Mouse (Mus musculus) midbrain, embryonic 13.5 days (tissue): ENCODE results near the gene Hspa1a. TPM values are rescaled to one million over a fixed set of nuclear protein-coding genes. Genes with fewer than 3 reads are reported as not detected.

ENCODE experiments used
- ATAC-seq: fragments of 200-750 bp; cut with Nextera tagmentation; 2 replicates; pipeline ENCODE4 v1.8.0; 2017; ENCODE audit warnings: mild to moderate bottlenecking, moderate TSS enrichment, moderate library complexity
- H3K27ac ChIP-seq: fragments of 300-500 bp; sonication (generic); 2 replicates; pipeline ENCODE4 v1.5.1; 2015; ENCODE audit warnings: inconsistent platforms, mild to moderate bottlenecking, moderate library complexity
- H3K27me3 ChIP-seq: fragments of 300-500 bp; sonication (generic); 2 replicates; pipeline ENCODE4 v1.6.1; 2015; ENCODE audit warnings: mild to moderate bottlenecking, inconsistent platforms
- H3K36me3 ChIP-seq: fragments of 300-500 bp; sonication (generic); 2 replicates; pipeline ENCODE4 v1.6.1; 2015; ENCODE audit warnings: mild to moderate bottlenecking, inconsistent platforms
- H3K4me1 ChIP-seq: fragments of 300-500 bp; sonication (generic); replicated peaks from 2 replicates; pipeline ENCODE4 v1.6.1; 2015; ENCODE audit warnings: inconsistent platforms
- H3K4me2 ChIP-seq: fragments of 300-500 bp; sonication (generic); replicated peaks from 2 replicates; pipeline ENCODE4 v1.6.1; 2015; ENCODE audit warnings: moderate library complexity, mild to moderate bottlenecking, inconsistent platforms
- H3K4me3 ChIP-seq: fragments of 300-500 bp; sonication (generic); replicated peaks from 2 replicates; pipeline ENCODE4 v1.5.1; 2015; ENCODE audit warnings: mild to moderate bottlenecking, inconsistent platforms
- H3K9ac ChIP-seq: fragments of 300-500 bp; sonication (generic); replicated peaks from 2 replicates; pipeline ENCODE4 v1.6.1; 2015; ENCODE audit warnings: mild to moderate bottlenecking, inconsistent platforms
- H3K9me3 ChIP-seq: fragments of 300-500 bp; sonication (generic); 2 replicates; pipeline ENCODE4 v1.6.1; 2016; ENCODE audit warnings: mild to moderate bottlenecking, inconsistent platforms
- WGBS: fragments of 180-500 bp; shearing (Covaris S2); methylation state at CpG from one replicate; pipeline ENCODE4 v1.1.7; 2015; 5-methylcytosine and 5-hydroxymethylcytosine counted together
- polyA plus RNA-seq: library from polyadenylated mRNA; unstranded; fragments of >200 nt; fragmentation: Nextera tagmentation; extraction: Ambion mirVana; gene quantifications from 2 replicates; pipeline ENCODE4 v1.2.1, GENCODE M21; 2015

Hspa1a gene
- polyA plus RNA-seq, 1 experiment from 2014 or later: 2.9 TPM

GRCm38 (mm10) chr17:34934031-34934430, 37.9 kb downstream of the Hspa1a start:
- 68% methylated on average over 24 of the region's 24 CpGs for WGBS
- Histone ChIP-seq H3K27ac (no peak overlapping the region), H3K4me1 (peaks cover 13% of the 10 kb centered on the region), H3K9me3 (no peaks in the 10 kb centered on the region), H3K27me3 (no peaks in the 10 kb centered on the region), H3K4me2 (no peak overlapping the region), H3K4me3 (no peak overlapping the region), H3K9ac (no peak overlapping the region), H3K36me3 (peaks cover 21% of the 10 kb centered on the region)
- ATAC-seq: no peak

DNA sequence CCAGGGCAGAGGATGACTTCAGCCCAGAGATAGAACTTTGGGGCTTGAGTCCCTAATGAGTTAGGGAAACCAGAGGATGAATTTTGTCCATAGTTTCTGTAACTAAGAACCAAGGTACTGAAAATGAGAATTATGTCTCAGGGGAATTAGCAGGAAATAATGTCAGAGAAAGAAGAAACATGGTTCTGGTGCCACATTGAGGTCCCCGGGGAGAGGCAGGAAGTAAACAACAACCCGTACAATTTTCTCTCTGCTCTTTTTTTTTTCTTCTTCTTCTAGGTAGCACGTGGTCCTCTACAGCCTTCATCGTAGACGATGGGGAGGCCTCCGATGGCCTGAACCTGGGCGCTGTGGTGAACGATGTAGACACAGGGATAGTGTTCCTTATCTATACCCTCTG, 39.7 kb downstream of the Hspa1a start:
- Histone ChIP-seq H3K9ac (peak overlapping the region; percentile 81), H3K27me3 (no peaks in the 10 kb centered on the region), H3K4me2 (peak overlapping the region; percentile 94), H3K4me3 (peak overlapping the region; percentile 63), H3K4me1 (peaks cover 13% of the 10 kb centered on the region), H3K9me3 (no peaks in the 10 kb centered on the region), H3K36me3 (peaks cover 18% of the 10 kb centered on the region), H3K27ac (no peak overlapping the region)
- WGBS: 93% methylated on average over 8 of the region's 8 CpGs
- ATAC-seq: no peak

- H3K4me1 ChIP-seq: peaks cover 13% of the 10 kb centered on the region
- H3K4me2 ChIP-seq: peak overlapping the region; percentile 94
- H3K9ac ChIP-seq: peak overlapping the region; percentile 81
- H3K27me3 ChIP-seq: no peaks in the 10 kb centered on the region
- H3K36me3 ChIP-seq: peaks cover 18% of the 10 kb centered on the region
- peak overlapping the region; percentile 52 for H3K27ac ChIP-seq
- ATAC-seq: no peak
- no peaks in the 10 kb centered on the region for H3K9me3 ChIP-seq
- peak overlapping the region; percentile 63 for H3K4me3 ChIP-seq
- 7% methylated on average over 14 of the region's 14 CpGs for WGBS
Observed at GRCm38 (mm10) chr17:34931735-34932098, 40.2 kb downstream of the Hspa1a start.

GRCm38 (mm10) chr17:34931061-34931734, 40.8 kb downstream of the Hspa1a start, which contains the start of gene Neu1:
Neu1 (plus strand) TSS chr17:34931253.
- ATAC-seq: peak; percentile 98
- H3K4me2 ChIP-seq: peak within 1 kb of the TSS; percentile 94
- H3K9ac ChIP-seq: peak within 1 kb of the TSS; percentile 81
- H3K4me3 ChIP-seq: peak within 1 kb of the TSS; percentile 63
- no peaks in the 10 kb centered on the region for H3K9me3 ChIP-seq
- H3K27ac ChIP-seq: peak within 1 kb of the TSS; percentile 52
- no peaks in the 10 kb centered on the region for H3K27me3 ChIP-seq
- 0% methylated on average over 38 of the region's 38 CpGs for WGBS
- peaks cover 13% of the 10 kb centered on the region for H3K4me1 ChIP-seq
- H3K36me3 ChIP-seq: peaks cover 18% of the 10 kb centered on the region

DNA sequence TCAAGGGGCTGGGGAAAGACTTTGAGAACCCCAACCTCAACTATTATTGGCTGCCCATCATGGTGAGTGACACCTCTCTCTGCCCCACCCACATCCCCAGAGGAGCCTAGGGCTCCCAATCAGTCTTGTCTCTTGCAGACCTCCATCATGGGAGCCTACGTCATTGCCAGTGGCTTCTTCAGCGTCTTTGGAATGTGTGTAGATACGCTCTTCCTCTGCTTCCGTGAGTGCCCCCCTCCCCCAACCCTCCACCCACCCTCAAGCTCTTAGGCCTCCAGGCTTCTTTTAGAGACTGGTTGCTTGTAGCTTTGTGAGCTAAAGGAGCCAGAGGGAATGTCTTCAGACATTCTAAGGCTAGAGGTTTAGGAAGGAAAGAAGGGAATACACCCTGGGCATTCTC, 43.1 kb downstream of the Hspa1a start:
- H3K4me2 ChIP-seq: no peak overlapping the region
- no peak overlapping the region for H3K4me3 ChIP-seq
- no peak overlapping the region for H3K9ac ChIP-seq
- no peaks in the 10 kb centered on the region for H3K9me3 ChIP-seq
- H3K4me1 ChIP-seq: peaks cover 13% of the 10 kb centered on the region
- H3K27me3 ChIP-seq: no peaks in the 10 kb centered on the region
- peaks cover 3% of the 10 kb centered on the region; the same call in 1 of the 2 replicates for H3K36me3 ChIP-seq
- 81% methylated on average over 4 of the region's 4 CpGs for WGBS
- ATAC-seq: no peak
- H3K27ac ChIP-seq: no peak overlapping the region

DNA sequence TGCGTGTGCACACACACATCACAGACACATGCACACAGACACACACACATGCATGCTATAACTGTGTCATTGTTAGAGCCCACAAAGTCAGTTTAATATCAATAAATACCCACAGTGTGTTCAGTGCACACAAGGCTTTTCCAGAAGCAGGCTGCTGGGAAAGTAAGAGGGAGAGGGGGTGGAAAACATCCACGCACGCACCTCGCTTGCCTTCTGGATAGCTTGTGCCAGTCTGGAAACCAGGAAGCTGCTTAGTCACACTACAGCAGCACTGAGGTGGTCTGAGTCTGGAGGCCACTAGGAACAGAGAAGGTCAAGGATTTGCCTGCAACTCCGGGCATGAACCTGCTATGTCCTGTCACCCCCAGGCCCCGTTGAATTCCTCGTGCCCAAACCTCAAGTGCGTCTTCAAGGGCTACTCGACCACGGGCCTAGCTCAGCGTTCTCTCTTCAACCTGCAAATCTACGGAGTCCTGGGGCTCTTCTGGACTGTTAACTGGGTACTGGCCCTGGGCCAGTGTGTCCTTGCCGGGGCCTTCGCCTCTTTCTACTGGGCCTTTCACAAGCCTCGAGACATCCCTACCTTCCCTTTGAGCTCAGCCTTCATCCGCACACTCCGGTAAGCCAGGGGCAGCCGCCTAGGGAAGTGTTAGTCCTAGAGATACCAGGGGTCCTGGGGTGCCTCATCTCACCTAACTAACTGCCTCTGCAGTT, 44.5 kb downstream of the Hspa1a start:
- H3K27ac ChIP-seq: no peak overlapping the region
- WGBS: 85% methylated on average over 18 of the region's 18 CpGs
- H3K9me3 ChIP-seq: no peaks in the 10 kb centered on the region
- H3K4me1 ChIP-seq: peaks cover 12% of the 10 kb centered on the region
- H3K4me2 ChIP-seq: no peak overlapping the region
- no peak overlapping the region for H3K4me3 ChIP-seq
- no peak overlapping the region for H3K9ac ChIP-seq
- H3K27me3 ChIP-seq: no peaks in the 10 kb centered on the region
- H3K36me3 ChIP-seq: no peaks in the 10 kb centered on the region
- no peak for ATAC-seq

DNA sequence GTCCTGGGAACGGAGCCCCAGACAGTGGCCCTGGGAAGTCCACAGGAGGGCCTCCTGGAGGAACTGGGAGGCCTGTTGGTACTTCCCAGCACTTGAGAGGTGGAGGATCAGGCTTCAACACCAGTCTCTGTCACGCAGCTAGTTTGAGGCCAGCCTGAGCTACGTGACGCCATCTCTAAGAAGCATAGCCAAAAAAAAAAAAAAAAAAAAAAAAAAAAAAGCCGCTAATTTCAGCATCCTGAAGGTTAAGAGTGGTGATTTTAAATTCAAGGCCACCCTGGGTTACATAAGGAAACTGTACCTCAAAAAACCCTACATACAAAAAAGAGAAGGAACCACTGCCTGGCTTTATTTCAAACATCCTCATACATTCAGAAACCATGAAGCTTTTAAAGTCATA, 47.7 kb downstream of the Hspa1a start:
- ATAC-seq: no peak
- Histone ChIP-seq H3K9ac (no peak overlapping the region), H3K4me3 (no peak overlapping the region), H3K4me2 (no peak overlapping the region), H3K27ac (no peak overlapping the region), H3K36me3 (no peaks in the 10 kb centered on the region), H3K27me3 (no peaks in the 10 kb centered on the region), H3K4me1 (no peaks in the 10 kb centered on the region), H3K9me3 (no peaks in the 10 kb centered on the region)
- 70% methylated on average over 5 of the region's 5 CpGs for WGBS

DNA sequence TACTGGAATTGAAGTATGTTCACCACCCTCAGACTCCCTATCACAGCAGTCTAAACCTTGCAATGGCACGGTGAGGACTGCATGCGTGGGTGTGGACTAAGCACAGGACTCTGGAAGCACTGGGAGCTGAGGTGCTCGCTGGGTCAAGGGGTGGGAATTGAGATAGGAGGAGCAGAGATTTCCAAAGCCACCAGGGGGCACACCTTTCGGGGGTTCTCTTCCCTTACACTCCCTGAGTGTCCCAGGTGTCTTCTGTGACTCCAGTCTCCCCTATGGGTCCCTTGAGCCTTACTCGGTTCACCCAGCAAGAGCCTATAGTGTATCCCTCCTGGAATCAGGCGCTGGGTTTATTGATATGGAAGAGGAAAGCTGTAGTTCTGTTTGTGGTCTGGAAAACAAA, 49.0 kb downstream of the Hspa1a start:
- no peaks in the 10 kb centered on the region for H3K27me3 ChIP-seq
- no peak overlapping the region; the same call in 1 of the 2 replicates for H3K9ac ChIP-seq
- H3K9me3 ChIP-seq: no peaks in the 10 kb centered on the region
- H3K4me3 ChIP-seq: no peak overlapping the region
- no peak for ATAC-seq
- WGBS: 48% methylated on average over 6 of the region's 6 CpGs
- H3K27ac ChIP-seq: no peak overlapping the region
- no peaks in the 10 kb centered on the region for H3K4me1 ChIP-seq
- no peak overlapping the region for H3K4me2 ChIP-seq
- no peaks in the 10 kb centered on the region for H3K36me3 ChIP-seq

Other genes starting within 250 kb of the Hspa1a start
- gene C4b, start 228.3 kb downstream of the Hspa1a start, polyA plus RNA-seq: not detected in 2 replicates
- gene Cyp21a1, start 167.6 kb downstream of the Hspa1a start, polyA plus RNA-seq: not detected in 2 replicates
- gene Stk19, start 135.2 kb downstream of the Hspa1a start, polyA plus RNA-seq: 38.5 and 40.5 TPM in 2 replicates
- 74.7 and 76.1 TPM in 2 replicates for gene Dxo, start 135.1 kb downstream of the Hspa1a start, polyA plus RNA-seq
- 59.3 and 61.3 TPM in 2 replicates for gene Skiv2l, start 121.9 kb downstream of the Hspa1a start, polyA plus RNA-seq
- gene Nelfe, start 121.8 kb downstream of the Hspa1a start, polyA plus RNA-seq: 95.0 and 100 TPM in 2 replicates
- 1.7 and 2.2 TPM in 2 replicates for gene Cfb, start 109.6 kb downstream of the Hspa1a start, polyA plus RNA-seq
- gene Zbtb12, start 92.7 kb downstream of the Hspa1a start, polyA plus RNA-seq: 13.2 and 16.3 TPM in 2 replicates
- gene Gm20547, start 90.1 kb downstream of the Hspa1a start, polyA plus RNA-seq: 0.08 TPM in 1 of 2 replicates, not detected in the other
- 1.2 and 2.1 TPM in 2 replicates for gene C2, start 73.9 kb downstream of the Hspa1a start, polyA plus RNA-seq
- 105 and 114 TPM in 2 replicates for gene Ehmt2, start 73.7 kb downstream of the Hspa1a start, polyA plus RNA-seq
- 0.09 TPM in 1 of 2 replicates, not detected in the other for gene Slc44a4, start 57.7 kb downstream of the Hspa1a start, polyA plus RNA-seq
- gene Neu1, start 40.9 kb downstream of the Hspa1a start, polyA plus RNA-seq: 25.5 and 25.9 TPM in 2 replicates
- 0.10 and 0.11 TPM in 2 replicates for gene Hspa1b, start 12.9 kb downstream of the Hspa1a start, polyA plus RNA-seq
- not detected in 2 replicates for gene Gm20481, start 2.2 kb downstream of the Hspa1a start, polyA plus RNA-seq
- 0.55 and 1.5 TPM in 2 replicates for gene Hspa1l, start 547 bp upstream of the Hspa1a start, polyA plus RNA-seq
- gene Lsm2, start 9.7 kb upstream of the Hspa1a start, polyA plus RNA-seq: 141 and 150 TPM in 2 replicates
- gene Vars, start 28.8 kb upstream of the Hspa1a start, polyA plus RNA-seq: 61.0 and 69.1 TPM in 2 replicates
- gene Vwa7, start 44.4 kb upstream of the Hspa1a start, polyA plus RNA-seq: 0.13 and 0.20 TPM in 2 replicates
- 3.8 and 4.3 TPM in 2 replicates for gene Sapcd1, start 55.9 kb upstream of the Hspa1a start, polyA plus RNA-seq
- gene Msh5, start 74.6 kb upstream of the Hspa1a start, polyA plus RNA-seq: 3.3 and 3.7 TPM in 2 replicates
- 93.7 and 99.6 TPM in 2 replicates for gene Clic1, start 77.8 kb upstream of the Hspa1a start, polyA plus RNA-seq
- gene Ddah2, start 86.9 kb upstream of the Hspa1a start, polyA plus RNA-seq: 501 and 531 TPM in 2 replicates
- gene Ly6g6c, start 93.2 kb upstream of the Hspa1a start, polyA plus RNA-seq: not detected in 2 replicates
- 0.45 and 0.50 TPM in 2 replicates for gene Mpig6b, start 94.0 kb upstream of the Hspa1a start, polyA plus RNA-seq
- gene Ly6g6e, start 104.7 kb upstream of the Hspa1a start, polyA plus RNA-seq: 0.18 and 0.32 TPM in 2 replicates
- gene Ly6g6d, start 105.9 kb upstream of the Hspa1a start, polyA plus RNA-seq: 1.0 and 1.9 TPM in 2 replicates
- 0.18 and 0.19 TPM in 2 replicates for gene Ly6g6f, start 113.5 kb upstream of the Hspa1a start, polyA plus RNA-seq
- 85.1 and 86.5 TPM in 2 replicates for gene Abhd16a, start 117.1 kb upstream of the Hspa1a start, polyA plus RNA-seq
- not detected in 2 replicates for gene Ly6g5c, start 136.1 kb upstream of the Hspa1a start, polyA plus RNA-seq
- gene Ly6g5b, start 143.3 kb upstream of the Hspa1a start, polyA plus RNA-seq: 1.4 and 1.7 TPM in 2 replicates
- gene Gpank1, start 149.3 kb upstream of the Hspa1a start, polyA plus RNA-seq: 27.1 and 30.4 TPM in 2 replicates
- gene Csnk2b, start 149.9 kb upstream of the Hspa1a start, polyA plus RNA-seq: 293 and 316 TPM in 2 replicates
- gene D17H6S53E, start 154.2 kb upstream of the Hspa1a start, polyA plus RNA-seq: 9.2 and 9.4 TPM in 2 replicates
- gene Apom, start 159.9 kb upstream of the Hspa1a start, polyA plus RNA-seq: 0.53 and 0.63 TPM in 2 replicates
- gene Bag6, start 163.0 kb upstream of the Hspa1a start, polyA plus RNA-seq: 93.7 and 93.9 TPM in 2 replicates
- gene Prrc2a, start 192.7 kb upstream of the Hspa1a start, polyA plus RNA-seq: 209 and 228 TPM in 2 replicates
- gene Aif1, start 203.9 kb upstream of the Hspa1a start, polyA plus RNA-seq: 4.9 and 7.0 TPM in 2 replicates
- 4.8 and 7.1 TPM in 2 replicates for gene Lst1, start 216.3 kb upstream of the Hspa1a start, polyA plus RNA-seq
- 0.35 and 0.76 TPM in 2 replicates for gene Ltb, start 222.3 kb upstream of the Hspa1a start, polyA plus RNA-seq
- gene Tnf, start 229.9 kb upstream of the Hspa1a start, polyA plus RNA-seq: not detected in 2 replicates
- 0.11 and 0.23 TPM in 2 replicates for gene Lta, start 233.2 kb upstream of the Hspa1a start, polyA plus RNA-seq
- gene Gm16181, start 248.7 kb upstream of the Hspa1a start, polyA plus RNA-seq: 0.57 and 0.79 TPM in 2 replicates